Mouse (Mus musculus): ENCODE measurements around the gene Ndufa6. TPM values are rescaled to one million over a fixed set of nuclear protein-coding genes. Genes with fewer than 3 reads are reported as not detected.

Ndufa6 gene
- total and polyA plus RNA-seq, 3 experiments, result 235 to 417 TPM; not detected in 1

GRCm38 (mm10) chr15:82335194-82335593 lies 18.9 kb downstream of the Ndufa6 start:
- peaks cover 0 to 12% of the 10 kb centered on the region in 2 experiments; a peak in 2 of 4 replicates for H3K36me3 ChIP-seq (ENCODE audit: control insufficient read depth in 1 of 2, insufficient read depth in 2 of 2, low read length in 2 of 2)

DNA sequence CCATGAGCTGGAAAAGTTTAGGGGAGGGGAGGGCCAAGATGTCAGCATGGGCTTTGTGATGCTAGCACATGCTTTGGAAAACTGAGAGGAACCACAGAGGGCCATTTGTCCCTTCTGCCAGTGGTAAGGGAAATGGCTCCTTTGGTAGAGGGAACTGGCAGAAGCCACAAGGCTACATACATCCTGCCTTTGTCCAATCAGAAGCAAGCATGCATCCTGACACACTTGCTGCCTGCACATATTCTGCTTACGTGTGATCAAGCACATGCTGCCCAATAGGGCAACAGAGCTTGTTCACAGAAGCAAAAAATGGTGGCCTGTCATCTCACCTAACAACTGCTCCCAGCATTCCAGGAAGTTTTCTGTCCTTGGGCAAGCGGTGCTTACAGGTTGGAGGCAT lies 28.7 kb downstream of the Ndufa6 start:
- H3K27ac ChIP-seq (ENCODE audit: control insufficient read depth, low read depth, low read length), result no peak overlapping the region
- no peaks in the 10 kb centered on the region for H3K27me3 ChIP-seq (ENCODE audit: control insufficient read depth in 1 of 2, insufficient read depth in 2 of 2, low read length in 2 of 2)
- no peaks in the 10 kb centered on the region for H3K4me1 ChIP-seq (ENCODE audit: control insufficient read depth in 1 of 2, insufficient read depth in 2 of 2, low read length in 2 of 2)
- no peaks in the 10 kb centered on the region for H3K9me3 ChIP-seq (replicated peaks; ENCODE audit: insufficient read depth, low read length)
- no peaks in the 10 kb centered on the region for H3K79me2 ChIP-seq (ENCODE audit: control insufficient read depth, insufficient read depth, low read length, poor library complexity)
- DNase-seq (ENCODE audit: low read depth, low spot score), result peak; percentile 18
- no peak overlapping the region for H3K4me3 ChIP-seq (ENCODE audit: control insufficient read depth in 1 of 2, insufficient read depth in 1 of 2, low read depth in 2 of 2, low read length in 2 of 2)
- no peaks in the 10 kb centered on the region for H3K36me3 ChIP-seq (ENCODE audit: control insufficient read depth in 1 of 2, insufficient read depth in 2 of 2, low read length in 2 of 2)
- no peak for TF ChIP-seq BHLHE40 (IDR thresholded peaks at IDR 0.05; ENCODE audit: borderline replicate concordance, low read depth, low read length)
- TF ChIP-seq ETS1 (IDR thresholded peaks at IDR 0.05; ENCODE audit: low read depth, low read length), result no peak
- TF ChIP-seq POLR2A (IDR thresholded peaks at IDR 0.05; ENCODE audit: control insufficient read depth in 1 of 2, insufficient read depth in 1 of 2, low read depth in 1 of 2, low read length in 2 of 2, poor library complexity in 1 of 2), result no peak
- no peak for TF ChIP-seq MYB (IDR thresholded peaks at IDR 0.05; ENCODE audit: low read depth, low read length)
- TF ChIP-seq UBTF (IDR thresholded peaks at IDR 0.05; ENCODE audit: borderline replicate concordance, insufficient read depth, low read depth, low read length), result no peak
- TF ChIP-seq TCF12 (IDR thresholded peaks at IDR 0.05; ENCODE audit: low read depth, low read length), result no peak
- TF ChIP-seq CTCF (IDR thresholded peaks at IDR 0.05 in 2 of 3, conservative IDR thresholded peaks at IDR 0.05 in 1 of 3; ENCODE audit: control insufficient read depth in 1 of 3, insufficient read depth in 1 of 3, low read depth in 2 of 3, low read length in 3 of 3, poor library complexity in 1 of 3, severe bottlenecking in 1 of 3), result no peak
- TF ChIP-seq KAT2A (conservative IDR thresholded peaks at IDR 0.05; ENCODE audit: low read depth, low read length), result no peak
- no peak overlapping the region for H3K9ac ChIP-seq (ENCODE audit: control insufficient read depth, low read depth, low read length, poor library complexity, severe bottlenecking)

More at GRCm38 (mm10) chr15:82335194-82335593, 18.9 kb downstream of the Ndufa6 start:
- Histone ChIP-seq H3K9me3 (replicated peaks; ENCODE audit: insufficient read depth, low read length) (no peaks in the 10 kb centered on the region), H3K27ac (ENCODE audit: control insufficient read depth, low read depth, low read length) (no peak overlapping the region), H3K4me3 (ENCODE audit: control insufficient read depth in 1 of 2, insufficient read depth in 1 of 2, low read depth in 2 of 2, low read length in 2 of 2) (no peak overlapping the region), H3K4me1 (ENCODE audit: control insufficient read depth in 1 of 2, insufficient read depth in 2 of 2, low read length in 2 of 2) (peaks cover 9 to 18% of the 10 kb centered on the region in 2 experiments), H3K79me2 (ENCODE audit: control insufficient read depth, insufficient read depth, low read length, poor library complexity) (no peaks in the 10 kb centered on the region; the same call in 1 of the 2 replicates), H3K27me3 (ENCODE audit: control insufficient read depth in 1 of 2, insufficient read depth in 2 of 2, low read length in 2 of 2) (no peaks in the 10 kb centered on the region), H3K9ac (ENCODE audit: control insufficient read depth, low read depth, low read length, poor library complexity, severe bottlenecking) (no peak overlapping the region)
- no peak for DNase-seq (ENCODE audit: low read depth, low spot score)
- TF ChIP-seq GATA1 (IDR thresholded peaks at IDR 0.05; ENCODE audit: low read depth, low read length) (no peak), POLR2AphosphoS2 (IDR thresholded peaks at IDR 0.05; ENCODE audit: low read length) (no peak), NELFE (IDR thresholded peaks at IDR 0.05; ENCODE audit: low read depth, low read length) (no peak), MYC (IDR thresholded peaks at IDR 0.05; ENCODE audit: low read depth, low read length) (no peak), MYB (IDR thresholded peaks at IDR 0.05; ENCODE audit: low read depth, low read length) (no peak)

GRCm38 (mm10) chr15:82322195-82322594 lies 31.9 kb downstream of the Ndufa6 start:
- Histone ChIP-seq H3K36me3 (ENCODE audit: control insufficient read depth in 1 of 2, insufficient read depth in 2 of 2, low read length in 2 of 2) (peaks cover 0 to 3% of the 10 kb centered on the region in 2 experiments; a peak in 2 of 4 replicates), H3K27me3 (ENCODE audit: control insufficient read depth in 1 of 2, insufficient read depth in 2 of 2, low read length in 2 of 2) (no peaks in the 10 kb centered on the region), H3K9ac (ENCODE audit: control insufficient read depth, low read depth, low read length, poor library complexity, severe bottlenecking) (no peak overlapping the region), H3K9me3 (replicated peaks; ENCODE audit: insufficient read depth, low read length) (no peaks in the 10 kb centered on the region), H3K4me1 (ENCODE audit: control insufficient read depth in 1 of 2, insufficient read depth in 2 of 2, low read length in 2 of 2) (peaks cover 0 to 4% of the 10 kb centered on the region in 2 experiments; a peak in 1 of 4 replicates), H3K27ac (ENCODE audit: control insufficient read depth, low read depth, low read length) (no peak overlapping the region), H3K4me3 (ENCODE audit: control insufficient read depth in 1 of 2, insufficient read depth in 1 of 2, low read depth in 2 of 2, low read length in 2 of 2) (no peak overlapping the region), H3K79me2 (ENCODE audit: control insufficient read depth, insufficient read depth, low read length, poor library complexity) (no peaks in the 10 kb centered on the region)
- DNase-seq (ENCODE audit: low read depth, low spot score), result no peak
- TF ChIP-seq SMC3 (IDR thresholded peaks at IDR 0.05; ENCODE audit: low read depth, low read length), result no peak
- TF ChIP-seq TBP (IDR thresholded peaks at IDR 0.05; ENCODE audit: low read depth, low read length), result no peak
- no peak for TF ChIP-seq ZMIZ1 (IDR thresholded peaks at IDR 0.05; ENCODE audit: low read depth, low read length)
- no peak for TF ChIP-seq USF2 (IDR thresholded peaks at IDR 0.05; ENCODE audit: borderline replicate concordance in 1 of 2, insufficient read depth in 1 of 2, low read depth in 1 of 2, low read length in 2 of 2)
- TF ChIP-seq POLR2AphosphoS2 (IDR thresholded peaks at IDR 0.05; ENCODE audit: low read length), result no peak
- no peak for TF ChIP-seq MAX (IDR thresholded peaks at IDR 0.05; ENCODE audit: low read length)
- TF ChIP-seq ZKSCAN1 (IDR thresholded peaks at IDR 0.05; ENCODE audit: low read depth, low read length), result no peak
- no peak for TF ChIP-seq MYC (IDR thresholded peaks at IDR 0.05; ENCODE audit: low read depth, low read length)
- no peak for TF ChIP-seq GATA1 (IDR thresholded peaks at IDR 0.05; ENCODE audit: low read depth, low read length)
